Mouse (Mus musculus) kidney, postnatal 14 days (tissue): ENCODE measurements around the gene Dglucy.
A peak's percentile ranks its signal among the peaks of the same experiment; 100 is the strongest.

Experiments
- DNase-seq: peaks from one replicate; pipeline ENCODE4 v3.0.0; 2022; ENCODE audit warnings: mixed read lengths

The Dglucy gene

DNA sequence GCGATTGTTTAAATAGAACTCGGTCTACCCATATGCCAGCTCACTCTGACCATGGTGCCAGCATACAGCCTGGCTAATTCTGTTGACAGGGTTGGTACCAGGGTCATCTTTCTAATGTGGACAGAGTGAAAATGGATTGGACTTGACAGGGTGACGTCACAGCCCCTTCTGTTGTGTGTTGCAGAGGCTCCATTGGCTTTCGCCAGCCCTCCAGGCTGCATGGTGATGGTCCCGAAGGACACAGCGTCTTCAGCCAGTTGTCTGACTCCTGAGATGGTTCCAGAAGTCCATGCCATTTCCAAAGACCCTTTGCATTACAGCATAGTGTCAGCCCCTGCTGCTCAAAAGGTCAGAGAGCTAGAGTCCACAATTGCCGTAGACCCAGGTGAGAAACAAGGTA, 65.7 kb downstream of the Dglucy start:
- DNase-seq: no peak

GRCm38 (mm10) chr12:100845829-100846228, 67.0 kb downstream of the Dglucy start:
- no peak for DNase-seq

DNA sequence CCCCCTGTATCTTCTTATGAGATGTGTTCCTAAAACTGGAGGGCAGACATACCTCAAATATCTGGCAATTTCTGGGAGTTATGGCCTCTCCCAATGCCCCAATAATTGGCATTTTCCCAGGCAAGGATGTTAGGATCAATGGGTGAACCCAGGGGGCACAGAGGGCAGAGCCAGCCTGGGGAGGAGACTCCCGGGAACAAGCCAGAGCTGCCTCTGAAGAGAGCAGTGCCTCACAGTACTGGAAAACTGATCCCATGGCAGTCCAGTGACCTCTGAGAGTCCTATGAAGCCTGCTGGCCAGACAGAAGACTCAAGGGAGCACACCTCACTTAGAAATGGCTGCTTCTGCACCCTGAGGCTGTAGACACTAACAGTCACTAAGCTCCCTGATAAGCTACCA, 67.7 kb downstream of the Dglucy start:
- DNase-seq: no peak

DNA sequence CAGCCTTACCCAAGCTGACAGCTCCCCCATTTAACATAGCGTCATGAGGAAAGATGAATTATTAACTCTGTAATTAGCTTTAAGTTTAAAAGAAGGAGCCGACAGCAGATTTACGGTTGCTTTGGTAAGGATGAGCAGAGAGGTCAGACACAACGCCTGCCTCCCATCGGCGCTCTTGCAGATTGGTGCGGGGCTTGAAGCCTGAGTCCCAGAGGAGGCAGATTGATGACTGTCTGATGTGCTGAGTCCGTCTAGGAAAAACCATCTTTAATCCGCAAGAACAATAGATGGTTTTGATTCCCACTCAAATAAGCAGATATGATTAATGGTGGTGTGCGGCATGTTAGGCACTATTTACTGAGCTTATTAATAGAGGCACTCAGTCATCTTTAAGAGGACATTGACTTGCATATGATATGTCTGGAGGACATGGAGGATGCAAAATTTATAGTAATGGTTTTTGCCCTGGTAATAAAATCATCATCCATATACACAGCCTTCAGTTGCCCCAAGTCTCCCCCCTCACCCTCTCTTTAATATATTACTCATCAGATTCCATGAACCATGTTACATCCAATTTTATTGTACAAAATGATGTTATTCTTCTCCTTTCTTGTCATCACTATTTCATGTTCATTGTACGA, 68.7 kb downstream of the Dglucy start:
- no peak for DNase-seq

- peak; percentile 62 for DNase-seq
Measured at GRCm38 (mm10) chr12:100849421-100850138, 70.7 kb downstream of the Dglucy start.

DNA sequence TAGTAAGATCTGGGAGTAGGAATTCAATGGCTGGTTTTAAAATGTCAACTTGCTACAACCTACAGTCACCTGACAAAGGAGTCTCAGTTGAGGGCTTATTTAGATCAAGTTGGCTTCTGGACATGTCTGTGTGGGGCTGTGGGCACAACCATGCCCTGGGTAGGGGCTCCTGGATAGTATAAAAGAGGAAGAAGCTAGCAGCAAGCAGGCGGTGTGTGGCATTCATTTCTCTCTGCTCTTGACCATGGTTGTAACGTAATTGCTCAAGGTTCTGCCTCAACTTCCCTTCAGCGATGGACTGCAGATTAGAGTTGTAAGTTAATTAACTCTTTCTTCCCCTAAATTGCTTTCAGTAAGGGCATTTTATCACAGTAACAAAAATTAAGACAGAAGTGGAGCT, 73.5 kb downstream of the Dglucy start:
- DNase-seq: no peak

DNA sequence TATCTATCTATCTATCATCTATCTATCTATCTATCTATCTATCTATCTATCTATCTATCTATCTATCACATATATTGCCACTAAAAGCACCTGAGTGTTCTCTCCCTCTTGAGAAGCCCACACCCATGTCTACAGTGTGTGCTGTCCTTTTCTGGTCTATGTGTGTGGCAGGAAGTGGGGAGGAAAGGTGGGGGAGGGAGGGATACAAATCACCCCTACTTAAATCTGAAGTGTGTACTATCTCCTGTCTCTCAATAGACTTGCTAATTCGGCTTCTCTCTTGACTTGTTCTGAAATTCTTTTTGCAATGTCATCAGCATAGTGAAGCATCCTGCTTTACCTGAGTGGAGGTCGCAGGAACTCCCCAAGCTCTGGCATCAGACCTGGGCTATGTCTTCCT, 77.5 kb downstream of the Dglucy start:
- no peak for DNase-seq

- peak; percentile 68 for DNase-seq
Measured at GRCm38 (mm10) chr12:100857791-100858190, 78.9 kb downstream of the Dglucy start.

DNA sequence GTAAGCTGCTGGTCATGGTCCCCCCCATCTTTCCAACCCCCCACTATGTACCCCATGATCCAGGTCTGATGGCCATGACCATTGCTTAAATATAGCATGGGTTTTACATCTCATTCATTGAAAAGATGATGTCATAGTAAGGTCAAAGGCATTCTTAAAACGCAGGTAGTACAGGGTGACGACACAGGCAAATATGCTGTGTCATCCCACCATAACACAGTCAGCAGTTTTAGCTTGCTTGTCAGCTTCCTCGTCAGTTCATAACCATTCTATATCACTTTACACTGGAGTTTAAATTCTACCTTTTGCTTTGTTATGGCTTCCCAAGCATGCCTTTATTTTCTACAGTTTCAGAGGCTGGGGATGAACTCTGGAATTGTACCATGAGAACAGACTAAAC, 83.4 kb downstream of the Dglucy start:
- no peak for DNase-seq

- DNase-seq: peak; percentile 63
Measured at GRCm38 (mm10) chr12:100862856-100863446, 84.1 kb downstream of the Dglucy start.

DNA sequence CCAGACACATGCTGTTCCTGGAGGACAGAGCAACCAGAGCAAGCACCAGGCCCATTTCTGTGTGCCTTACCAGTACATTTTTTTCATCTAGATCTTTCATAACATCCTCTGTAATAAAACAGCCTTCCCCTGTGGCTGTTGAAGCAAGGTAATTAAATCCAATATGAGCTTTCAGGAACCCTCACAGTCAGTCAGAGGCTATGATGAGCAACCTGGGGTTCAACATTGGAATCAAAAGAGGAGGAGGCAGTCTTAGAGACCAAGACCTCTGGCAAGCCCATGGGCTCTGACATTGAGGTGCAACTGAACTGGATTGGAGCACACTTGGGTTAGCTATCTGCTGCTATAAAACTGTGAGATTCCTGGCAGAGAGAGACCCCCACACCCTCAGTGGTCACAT, 86.2 kb downstream of the Dglucy start:
- DNase-seq: no peak

GRCm38 (mm10) chr12:100865509-100866078, 86.7 kb downstream of the Dglucy start:
- no peak for DNase-seq

- DNase-seq: no peak
Measured at GRCm38 (mm10) chr12:100867097-100867496, 88.2 kb downstream of the Dglucy start.

DNA sequence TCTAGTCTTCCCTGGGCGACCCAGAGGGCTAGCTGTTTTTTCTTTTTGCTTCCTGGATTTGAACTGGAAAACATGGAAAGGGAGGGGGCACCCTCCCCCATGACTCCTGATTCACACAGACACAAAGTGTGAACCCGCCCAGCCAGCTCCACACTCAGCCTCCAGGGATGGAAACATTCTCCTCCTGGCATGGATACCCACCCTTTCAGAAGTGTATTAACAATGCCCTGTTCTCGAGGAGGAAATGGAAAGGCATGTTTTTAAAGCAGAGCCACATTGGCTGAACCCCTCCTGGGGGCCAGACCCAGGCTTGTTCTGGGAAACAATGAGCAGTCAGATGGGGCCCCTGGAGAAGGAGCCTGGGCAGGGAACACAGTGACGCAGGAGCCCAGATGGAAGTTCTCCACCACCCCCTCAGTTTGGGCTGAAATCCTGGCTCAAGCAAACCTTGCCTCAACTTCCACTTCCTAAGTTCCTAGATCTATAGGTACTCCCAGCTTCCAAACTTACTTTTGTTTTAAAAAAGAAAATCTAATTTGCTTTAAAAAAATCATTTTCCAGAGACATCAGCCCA, 89.3 kb downstream of the Dglucy start:
- DNase-seq: no peak

GRCm38 (mm10) chr12:100871234-100871633, 92.4 kb downstream of the Dglucy start:
- DNase-seq: no peak

- DNase-seq: no peak
Measured at GRCm38 (mm10) chr12:100871841-100872240, 93.0 kb downstream of the Dglucy start.

GRCm38 (mm10) chr12:100873612-100874011, 94.8 kb downstream of the Dglucy start:
- DNase-seq: no peak

GRCm38 (mm10) chr12:100875553-100875952, 96.7 kb downstream of the Dglucy start:
- DNase-seq: no peak

GRCm38 (mm10) chr12:100875960-100876359, 97.1 kb downstream of the Dglucy start:
- DNase-seq: no peak

GRCm38 (mm10) chr12:100877936-100878335, 99.1 kb downstream of the Dglucy start:
- DNase-seq: no peak

GRCm38 (mm10) chr12:100878556-100878955, 99.7 kb downstream of the Dglucy start:
- DNase-seq: no peak

DNA sequence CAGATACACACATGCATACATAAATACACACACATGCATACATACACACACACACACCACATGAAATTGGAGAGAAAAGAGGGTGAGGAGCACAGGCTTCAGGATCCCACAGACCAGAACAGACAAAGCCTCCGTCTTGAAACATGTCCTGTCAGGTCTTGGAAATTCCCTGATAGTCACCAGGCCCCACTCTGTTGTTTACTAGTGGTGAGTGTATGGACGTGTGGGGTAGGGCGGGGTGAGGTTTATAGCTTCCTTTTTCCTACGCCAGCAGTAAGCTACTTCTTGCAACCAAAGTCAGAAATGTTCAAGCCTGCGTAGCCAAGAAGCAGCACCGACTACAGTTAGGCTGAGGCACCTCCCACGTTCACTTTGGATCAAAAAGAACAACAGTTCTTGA, 104.3 kb downstream of the Dglucy start:
- DNase-seq: no peak

DNA sequence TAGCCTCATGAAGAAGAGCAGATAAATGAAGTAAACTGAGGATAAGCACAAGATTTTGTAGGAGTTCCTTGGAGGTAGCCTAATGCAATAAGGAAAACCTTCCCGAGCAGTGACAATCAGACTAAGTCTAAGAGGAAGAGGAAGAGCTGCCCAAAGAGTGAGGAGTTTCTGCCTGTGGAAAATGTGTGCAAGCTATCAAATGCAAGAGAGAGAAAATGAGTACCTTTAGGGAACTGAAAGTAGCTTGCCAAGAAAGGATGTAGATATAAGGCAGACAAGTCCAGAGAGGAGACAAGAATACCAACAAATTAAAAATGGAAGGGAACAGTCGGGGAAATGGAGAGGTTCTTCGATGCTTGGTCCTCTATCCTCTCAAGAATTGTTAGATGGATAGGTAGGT, 106.7 kb downstream of the Dglucy start:
- no peak for DNase-seq

GRCm38 (mm10) chr12:100886877-100887276, 108.0 kb downstream of the Dglucy start:
- no peak for DNase-seq
